Mouse (Mus musculus) kidney, postnatal 0 days (tissue): ENCODE data around the gene Hltf. TPM values are rescaled to one million over a fixed set of nuclear protein-coding genes. Genes with fewer than 3 reads are reported as not detected.
"Not testable (repeated sequence)": the region's sequence is repeated elsewhere in the genome, so short reads cannot be mapped to it uniquely, and the experiment has no call there.

Experiments used
- ATAC-seq: fragments of 200-750 bp; cut with Nextera tagmentation; replicated peaks from 2 replicates; pipeline ENCODE4 v1.8.0; 2017; ENCODE audit warnings: low read depth, moderate number of reproducible peaks, moderate TSS enrichment, moderate library complexity; ENCODE audit not compliant: low FRiP score
- DNase-seq: peaks from one replicate; pipeline ENCODE4 v3.0.0-alpha.2; 2016; ENCODE audit warnings: low spot score
- H3K27ac ChIP-seq: fragments of 300-500 bp; sonication (generic); 2 replicates; pipeline ENCODE4 v1.5.1; 2014; ENCODE audit warnings: mild to moderate bottlenecking
- H3K27me3 ChIP-seq: fragments of 300-500 bp; sonication (generic); 2 replicates; pipeline ENCODE4 v1.6.1; 2014; ENCODE audit warnings: low read length, mixed read lengths; ENCODE audit not compliant: insufficient read depth
- H3K36me3 ChIP-seq: fragments of 300-500 bp; sonication (generic); 2 replicates; pipeline ENCODE4 v1.6.1; 2014; ENCODE audit warnings: low read length, mixed read lengths; ENCODE audit not compliant: insufficient read depth
- H3K4me1 ChIP-seq: fragments of 300-500 bp; sonication (generic); replicated peaks from 2 replicates; pipeline ENCODE4 v1.6.1; 2014; ENCODE audit warnings: antibody characterized with exemption, low read length, mixed read lengths; ENCODE audit not compliant: insufficient read depth
- H3K4me2 ChIP-seq: fragments of 300-500 bp; sonication (generic); 2 replicates; pipeline ENCODE4 v1.6.1; 2014; ENCODE audit warnings: mild to moderate bottlenecking, low read length, moderate library complexity, mixed read lengths
- H3K4me3 ChIP-seq: fragments of 300-500 bp; sonication (generic); replicated peaks from 2 replicates; pipeline ENCODE4 v1.5.1; 2014; ENCODE audit warnings: low read depth, low read length
- H3K9ac ChIP-seq: fragments of 300-500 bp; sonication (generic); 2 replicates; pipeline ENCODE4 v1.6.1; 2014; ENCODE audit warnings: low read depth, low read length
- H3K9me3 ChIP-seq: fragments of 300-500 bp; sonication (generic); replicated peaks from 2 replicates; pipeline ENCODE4 v1.6.1; 2016; ENCODE audit warnings: low read length, inconsistent platforms, mixed read lengths
- CTCF ChIP-seq: IDR thresholded peaks from 2 replicates; pipeline ENCODE4 v1.5.1; 2016; ENCODE audit warnings: antibody characterized with exemption, low read depth, mild to moderate bottlenecking, moderate library complexity
- WGBS: fragments of 180-500 bp; shearing (Covaris S2); extraction: QIAGEN DNeasy Blood & Tissue Kit; methylation state at CpG from one replicate; pipeline ENCODE4 v1.1.7; 2014; 5-methylcytosine and 5-hydroxymethylcytosine counted together
- polyA plus RNA-seq: library from polyadenylated mRNA; unstranded; fragments of >200 nt; fragmentation: Nextera tagmentation; extraction: Ambion mirVana; gene quantifications from 2 replicates; pipeline ENCODE4 v1.2.1, GENCODE M21; 2015

The Hltf gene
- polyA plus RNA-seq, result 14.3 and 15.4 TPM in 2 replicates

- peak within 1 kb of the TSS; percentile 74 for H3K4me2 ChIP-seq
- TF ChIP-seq CTCF, result no peak
- under 1% methylated on average over 51 of the region's 54 CpGs for WGBS
Measured at GRCm38 (mm10) chr3:20057306-20058196, at the start of gene Hltf. Gene Hltf (plus strand): TSS chr3:20057811.

GRCm38 (mm10) chr3:20010464-20010863 is 47.1 kb upstream of the Hltf start:
- H3K9ac ChIP-seq, result no peak overlapping the region
- no peak overlapping the region for H3K4me2 ChIP-seq
- no peaks in the 10 kb centered on the region for H3K27me3 ChIP-seq
- ATAC-seq (no peak; the same call in 1 of the 2 replicates), DNase-seq (no peak)
- WGBS, result 93% methylated on average over 9 of the region's 9 CpGs
- H3K9me3 ChIP-seq, result no peaks in the 10 kb centered on the region
- no peak overlapping the region for H3K27ac ChIP-seq
- no peak for TF ChIP-seq CTCF
- H3K4me3 ChIP-seq, result no peak overlapping the region
- peaks cover 7% of the 10 kb centered on the region; the same call in 1 of the 2 replicates for H3K36me3 ChIP-seq
- H3K4me1 ChIP-seq, result no peaks in the 10 kb centered on the region

More at GRCm38 (mm10) chr3:20057306-20058196, at the start of gene Hltf:
- Histone ChIP-seq H3K4me1 (0 out of 2 replicates have a peak, but pooled peaks cover 4% of the 10 kb centered on the region), H3K36me3 (no peaks in the 10 kb centered on the region), H3K27ac (peak within 1 kb of the TSS; percentile 87), H3K9ac (peak within 1 kb of the TSS; percentile 79), H3K27me3 (no peaks in the 10 kb centered on the region), H3K4me3 (peak within 1 kb of the TSS; percentile 80), H3K9me3 (no peaks in the 10 kb centered on the region)
- peak; percentile 98 for DNase-seq
- ATAC-seq, result peak; percentile 100

- not testable (repeated sequence) for H3K27ac ChIP-seq, H3K9ac ChIP-seq, H3K4me3 ChIP-seq, H3K27me3 ChIP-seq, DNase-seq, H3K36me3 ChIP-seq, H3K4me1 ChIP-seq, H3K4me2 ChIP-seq, ATAC-seq, H3K9me3 ChIP-seq
- 71% methylated on average over 7 of the region's 7 CpGs for WGBS
Measured at GRCm38 (mm10) chr3:20010905-20011304, 46.7 kb upstream of the Hltf start.

- WGBS, result 94% methylated on average over 2 of the region's 2 CpGs
- Histone ChIP-seq H3K4me3 (no peak overlapping the region), H3K9ac (no peak overlapping the region), H3K9me3 (no peaks in the 10 kb centered on the region), H3K27ac (no peak overlapping the region), H3K4me1 (no peaks in the 10 kb centered on the region), H3K36me3 (peaks cover 22% of the 10 kb centered on the region), H3K4me2 (no peak overlapping the region), H3K27me3 (no peaks in the 10 kb centered on the region)
- no peak for ATAC-seq
- no peak for DNase-seq
- no peak for TF ChIP-seq CTCF
Measured at GRCm38 (mm10) chr3:20014454-20014853, 43.2 kb upstream of the Hltf start.

- no peak for TF ChIP-seq CTCF
- Histone ChIP-seq H3K27ac (no peak overlapping the region), H3K9me3 (no peaks in the 10 kb centered on the region), H3K4me2 (no peak overlapping the region), H3K36me3 (peaks cover 28% of the 10 kb centered on the region), H3K9ac (no peak overlapping the region), H3K27me3 (no peaks in the 10 kb centered on the region), H3K4me3 (no peak overlapping the region), H3K4me1 (no peaks in the 10 kb centered on the region)
- no peak for DNase-seq
- no peak for ATAC-seq
- 90% methylated on average over 8 of the region's 8 CpGs for WGBS
Measured at GRCm38 (mm10) chr3:20018076-20018475, 39.5 kb upstream of the Hltf start.

GRCm38 (mm10) chr3:20023832-20024231 is 33.8 kb upstream of the Hltf start:
- Histone ChIP-seq H3K4me2 (no peak overlapping the region), H3K36me3 (peaks cover 19% of the 10 kb centered on the region), H3K4me1 (no peaks in the 10 kb centered on the region), H3K27ac (no peak overlapping the region), H3K9ac (no peak overlapping the region), H3K27me3 (no peaks in the 10 kb centered on the region), H3K4me3 (no peak overlapping the region), H3K9me3 (no peaks in the 10 kb centered on the region)
- no peak for ATAC-seq
- no peak for DNase-seq
- no peak for TF ChIP-seq CTCF
- 65% methylated on average over 1 of the region's 1 CpGs for WGBS
